Mouse (Mus musculus) layer of hippocampus, postnatal 14 days (tissue): ENCODE measurements around the gene Brox. TPM values are rescaled to one million over a fixed set of nuclear protein-coding genes. Genes with fewer than 3 reads are reported as not detected.
"Not testable (repeated sequence)": the region's sequence is repeated elsewhere in the genome, so short reads cannot be mapped to it uniquely, and the experiment has no call there.

ENCODE experiments used
- DNase-seq, 2 experiments: peaks; one replicate each; pipeline ENCODE4 v3.0.0; 2021 to 2022; ENCODE audit warnings: low spot score in 2 of 2, mixed read lengths in 1 of 2
- long read RNA-seq, 2 experiments: library from polyadenylated mRNA; stranded (forward); transcript quantifications; one replicate each; pipeline ENCODE4 v2.0.0; 2021
- total RNA-seq, 2 experiments: library from RNA; stranded (reverse); gene quantifications; 2 replicates each; pipeline ENCODE4 v1.2.3; 2021

Gene Brox
- 10 to 100 TPM; 55.7 to 59.4 TPM for total RNA-seq
- long read RNA-seq, experiment 1, transcript Brox-201 (14 exons, 3,430 nt), result major isoform, 51 of 65 reads
- long read RNA-seq, experiment 1, partial matches to known transcripts, result 2 of 65 reads
- long read RNA-seq, experiment 1, other reads (novel, unspliced or antisense), result 9 of 65 reads
- long read RNA-seq, experiment 2, transcript Brox-202 (14 exons, 3,413 nt), result minor isoform, 8 of 89 reads
- long read RNA-seq, experiment 2, transcript Brox-201 (14 exons, 3,430 nt), result major isoform, 70 of 89 reads
- long read RNA-seq, experiment 2, partial matches to known transcripts, result 0 of 89 reads
- long read RNA-seq, experiment 2, other reads (novel, unspliced or antisense), result 11 of 89 reads

- DNase-seq, result peak; percentile 93 to 96
Measured at GRCm38 (mm10) chr1:183296877-183297383, at the start of gene Brox. Brox (minus strand) TSS chr1:183297269.

- no peak for DNase-seq
Measured at GRCm38 (mm10) chr1:183345817-183346195, 48.7 kb upstream of the Brox start.

GRCm38 (mm10) chr1:183344886-183345816 is 48.1 kb upstream of the Brox start:
- peak; percentile 82 to 91 for DNase-seq

GRCm38 (mm10) chr1:183342902-183343301 is 45.8 kb upstream of the Brox start:
- DNase-seq, result not testable (repeated sequence)

GRCm38 (mm10) chr1:183327171-183327570 is 30.1 kb upstream of the Brox start:
- no peak for DNase-seq

GRCm38 (mm10) chr1:183324433-183324832 is 27.4 kb upstream of the Brox start:
- no peak for DNase-seq

- no peak for DNase-seq
Measured at GRCm38 (mm10) chr1:183323923-183324322, 26.9 kb upstream of the Brox start.

- DNase-seq, result not testable (repeated sequence)
Measured at GRCm38 (mm10) chr1:183322496-183322895, 25.4 kb upstream of the Brox start.

- no peak for DNase-seq
Measured at GRCm38 (mm10) chr1:183320708-183321107, 23.6 kb upstream of the Brox start.

- no peak for DNase-seq
Measured at GRCm38 (mm10) chr1:183315783-183316182, 18.7 kb upstream of the Brox start.

GRCm38 (mm10) chr1:183312076-183312475 is 15.0 kb upstream of the Brox start:
- no peak for DNase-seq

GRCm38 (mm10) chr1:183309601-183310000 is 12.5 kb upstream of the Brox start:
- DNase-seq, result not testable (repeated sequence)

- no peak for DNase-seq
Measured at GRCm38 (mm10) chr1:183308476-183308875, 11.4 kb upstream of the Brox start.

GRCm38 (mm10) chr1:183307555-183307954 is 10.5 kb upstream of the Brox start:
- DNase-seq, result no peak

GRCm38 (mm10) chr1:183299161-183299560 is 2.1 kb upstream of the Brox start:
- peak; percentile 99 for DNase-seq

- DNase-seq, result peak; percentile 25 to 32
Measured at GRCm38 (mm10) chr1:183297886-183298489, 919 bp upstream of the Brox start.

GRCm38 (mm10) chr1:183297473-183297885 is 410 bp upstream of the Brox start:
- DNase-seq, result peak in 1 of 2 experiments; percentile 28

GRCm38 (mm10) chr1:183296465-183296864 is 604 bp downstream of the Brox start, which contains the start of gene Aida:
Aida (plus strand) TSS chr1:183296590.
- DNase-seq, result no peak

- no peak for DNase-seq
Measured at GRCm38 (mm10) chr1:183289576-183289975, 7.5 kb downstream of the Brox start.

GRCm38 (mm10) chr1:183288351-183288750 is 8.7 kb downstream of the Brox start:
- DNase-seq, result no peak

- no peak for DNase-seq
Measured at GRCm38 (mm10) chr1:183275763-183276162, 21.3 kb downstream of the Brox start.
